7 mouse cellular contexts compared by ENCODE assay signal in genomic region chr9:100454664-100454993, GRCm38 (mm10). TPM values are rescaled to one million over a fixed set of nuclear protein-coding genes. Genes with fewer than 3 reads are reported as not detected.
DNase-seq lines count a peak whose midpoint lies in the region; ATAC-seq and TF ChIP-seq lines count a peak whose summit lies in the region.

No protein-coding gene starts in this region.

- H3K9ac ChIP-seq in forebrain, embryonic 16.5 days (replicated peaks; ENCODE audit: low read depth, low read length): no peak overlapping the region
- H3K9ac ChIP-seq in liver, embryonic 14.5 days (replicated peaks): peak overlapping the region; percentile 54

- peak overlapping the region; percentile 45 for H3K4me2 ChIP-seq in forebrain, embryonic 16.5 days (ENCODE audit: low read length)
- H3K4me2 ChIP-seq in liver, embryonic 14.5 days (ENCODE audit: low read depth): peak overlapping the region; percentile 78

- TF ChIP-seq CTCF in testis, adult 2 months (IDR thresholded peaks at IDR 0.05; ENCODE audit: control insufficient read depth, insufficient read depth, insufficient replicate concordance, low read depth, low read length): no peak
- TF ChIP-seq CTCF in liver, embryonic 14.5 days (IDR thresholded peaks at IDR 0.05; ENCODE audit: low read depth): no peak

- H3K4me3 ChIP-seq in testis, adult 2 months (ENCODE audit: control insufficient read depth, low read depth, low read length): peak overlapping the region; percentile 68
- H3K4me3 ChIP-seq in forebrain, embryonic 16.5 days (replicated peaks; ENCODE audit: low read length): peak overlapping the region; percentile 21
- H3K4me3 ChIP-seq in liver, embryonic 14.5 days (ENCODE audit: insufficient read depth in 1 of 2, low read depth in 2 of 2, low read length in 2 of 2): peak overlapping the region; percentile 55 to 56

- ATAC-seq in forebrain, embryonic 16.5 days: no peak; the same call in 1 of the 2 replicates
- no peak for ATAC-seq in liver, embryonic 14.5 days (ENCODE audit: insufficient read depth)

- H3K36me3 ChIP-seq in testis, adult 2 months (ENCODE audit: control insufficient read depth, insufficient read depth, low read length): no peaks in the 10 kb centered on the region
- no peaks in the 10 kb centered on the region for H3K36me3 ChIP-seq in forebrain, embryonic 16.5 days (ENCODE audit: control insufficient read depth, insufficient read depth)
- H3K36me3 ChIP-seq in liver, embryonic 14.5 days (replicated peaks; ENCODE audit: control insufficient read depth, insufficient read depth, low read depth): no peaks in the 10 kb centered on the region

- no peak for TF ChIP-seq EP300 in liver, embryonic 14.5 days (IDR thresholded peaks at IDR 0.05; ENCODE audit: low read depth)

- no peaks in the 10 kb centered on the region for H3K27me3 ChIP-seq in testis, adult 2 months (ENCODE audit: control insufficient read depth, insufficient read depth, low read length)
- H3K27me3 ChIP-seq in forebrain, embryonic 16.5 days (replicated peaks; ENCODE audit: control insufficient read depth, insufficient read depth, low read length): no peaks in the 10 kb centered on the region
- H3K27me3 ChIP-seq in liver, embryonic 14.5 days (ENCODE audit: control insufficient read depth, insufficient read depth, low read length): no peaks in the 10 kb centered on the region

- H3K27ac ChIP-seq in testis, adult 2 months (ENCODE audit: control insufficient read depth, insufficient read depth, low read depth, low read length): no peak overlapping the region
- no peak overlapping the region for H3K27ac ChIP-seq in forebrain, embryonic 16.5 days (ENCODE audit: low read length)
- no peak overlapping the region for H3K27ac ChIP-seq in liver, embryonic 14.5 days

- WGBS in forebrain, embryonic 16.5 days: 13% methylated on average over 9 of the region's 9 CpGs
- WGBS in liver, embryonic 14.5 days (ENCODE audit: insufficient replicate concordance): 13% methylated on average over 9 of the region's 9 CpGs

- TF ChIP-seq POLR2A in testis, adult 2 months (IDR thresholded peaks at IDR 0.05; ENCODE audit: control insufficient read depth, low read depth, low read length): no peak

- H3K4me1 ChIP-seq in testis, adult 2 months (ENCODE audit: control insufficient read depth, insufficient read depth, low read length): peaks cover 6% of the 10 kb centered on the region
- H3K4me1 ChIP-seq in forebrain, embryonic 16.5 days (replicated peaks; ENCODE audit: control insufficient read depth, insufficient read depth, low read length): peaks cover 4% of the 10 kb centered on the region
- H3K4me1 ChIP-seq in liver, embryonic 14.5 days (replicated peaks; ENCODE audit: control insufficient read depth in 2 of 2, insufficient read depth in 2 of 2, low read length in 1 of 2): peaks cover 0 to 2% of the 10 kb centered on the region in 2 experiments; a peak in 1 of 4 replicates

- DNase-seq in testis, postnatal 14 days (ENCODE audit: low spot score): no peak
- no peak for DNase-seq in liver, embryonic 14.5 days (ENCODE audit: low read depth in 3 of 3, low spot score in 3 of 3)
- no peak for DNase-seq in urinary bladder, postnatal 10 days (ENCODE audit: low spot score)
- DNase-seq in cerebellum, adult 11-12 months: no peak
- DNase-seq in cerebellum, postnatal 10 days: no peak

- H3K9me3 ChIP-seq in forebrain, embryonic 16.5 days (ENCODE audit: control insufficient read depth, low read length): no peaks in the 10 kb centered on the region
- H3K9me3 ChIP-seq in liver, embryonic 14.5 days (ENCODE audit: control insufficient read depth, low read length): no peaks in the 10 kb centered on the region

RNA-seq across cellular contexts. Expression of gene Il20rb, which starts 32.0 kb away (rescaled TPM):
- polyA plus RNA-seq in testis, adult 2 months (2012; rRNA removed): 1.5 and 2.1 TPM in 2 replicates
- polyA plus RNA-seq in forebrain, embryonic 16.5 days (2015; fragmentation: Nextera tagmentation; extraction: Ambion mirVana): 0.53 and 0.60 TPM in 2 replicates
- 0.73 TPM in 2 replicates for polyA plus RNA-seq in liver, embryonic 14.5 days (2012; rRNA removed)
- 0.11 and 0.29 TPM in 2 replicates for polyA plus RNA-seq in liver, embryonic 14.5 days (2014; fragmentation: Nextera tagmentation; extraction: Ambion mirVana)
